Mouse (Mus musculus): Measurements from ENCODE around the gene Sbk2. TPM values are rescaled to one million over a fixed set of nuclear protein-coding genes. Genes with fewer than 3 reads are reported as not detected.
"Not testable (repeated sequence)": the region's sequence is repeated elsewhere in the genome, so short reads cannot be mapped to it uniquely, and the experiment has no call there.

Gene Sbk2
- polyA plus RNA-seq (2011; ENCODE audit: insufficient read length, low read depth, missing spikeins): not detected in 2 replicates

DNA sequence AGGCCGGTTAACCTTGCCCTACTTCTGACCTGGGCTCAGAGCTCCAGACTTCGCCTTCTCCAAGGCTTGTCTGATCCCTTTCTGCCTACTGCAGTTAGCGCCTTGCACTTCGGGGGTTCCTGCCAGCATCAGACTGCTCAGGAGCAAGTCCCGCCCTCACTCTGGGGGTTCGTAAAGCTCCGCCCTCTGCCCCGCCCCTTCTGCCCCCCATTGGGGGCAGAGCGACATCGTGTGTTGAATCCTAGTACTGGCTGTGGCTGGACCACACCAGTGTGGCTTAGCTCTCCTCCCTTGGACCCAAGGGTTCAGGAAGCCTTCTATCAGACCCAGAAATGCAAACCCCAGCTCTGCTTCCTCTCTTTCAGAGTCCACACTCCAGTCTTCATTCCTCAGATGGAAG, at the start of gene Sbk2:
Sbk2 (minus strand) TSS at position 135 of the 400 bp plus-strand sequence.
- Histone ChIP-seq H3K4me3 (ENCODE audit: insufficient read depth, low read length) (no peak within 1 kb of the TSS), H3K27ac (ENCODE audit: insufficient read depth, low read length) (no peak within 1 kb of the TSS), H3K4me1 (ENCODE audit: control insufficient read depth, insufficient read depth, low read length) (peaks cover 2% of the 10 kb centered on the region)
- TF ChIP-seq CTCF (IDR thresholded peaks at IDR 0.05; ENCODE audit: borderline replicate concordance, insufficient read depth, low read length) (peak; percentile 47; the same call in 1 of the 2 replicates), POLR2A (IDR thresholded peaks at IDR 0.05; ENCODE audit: low read depth, low read length) (no peak)

DNA sequence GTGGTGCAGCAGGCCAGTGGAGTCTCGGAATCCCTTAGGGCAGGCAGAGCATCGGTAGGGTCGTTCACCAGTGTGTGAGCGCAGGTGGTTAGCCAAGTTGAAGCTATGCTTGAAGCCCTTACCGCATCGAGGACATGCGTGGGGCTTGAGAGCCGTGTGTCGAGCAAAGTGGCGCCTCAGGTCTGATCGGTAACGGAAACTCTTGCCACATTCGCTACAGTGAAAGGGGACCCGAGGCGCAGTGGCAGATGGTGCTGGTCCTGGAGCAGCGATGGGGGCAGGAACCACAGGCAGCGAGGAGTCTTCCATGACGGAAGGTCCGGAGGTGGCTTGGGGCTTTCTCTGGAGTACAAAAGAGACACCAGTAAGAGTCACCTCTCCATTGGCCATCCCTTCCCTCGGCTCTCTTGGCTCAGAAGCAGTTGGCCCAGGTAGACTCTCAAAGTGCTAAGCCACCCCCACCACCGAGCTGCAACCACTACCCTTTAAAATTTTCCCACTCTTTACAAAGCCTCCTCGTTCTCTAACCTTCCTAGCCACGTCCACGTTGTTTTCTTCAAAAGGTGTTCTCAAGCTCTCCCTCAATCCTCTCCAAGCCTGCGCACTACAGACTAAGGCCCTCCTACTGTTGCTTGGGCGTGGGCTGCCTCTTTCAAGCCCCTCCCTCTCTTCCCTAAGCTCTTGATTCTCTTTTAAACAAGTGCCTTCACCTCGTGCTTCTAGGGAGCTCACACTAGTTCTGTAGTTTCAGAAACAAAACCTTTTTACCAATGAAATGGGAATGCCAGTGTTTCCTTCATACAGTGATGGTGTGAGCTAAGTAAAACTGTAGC, 48.7 kb upstream of the Sbk2 start:
- Histone ChIP-seq H3K4me1 (ENCODE audit: control insufficient read depth, insufficient read depth, low read length) (no peaks in the 10 kb centered on the region), H3K27ac (ENCODE audit: insufficient read depth, low read length) (no peak overlapping the region), H3K4me3 (ENCODE audit: insufficient read depth, low read length) (no peak overlapping the region)
- TF ChIP-seq POLR2A (IDR thresholded peaks at IDR 0.05; ENCODE audit: low read depth, low read length) (no peak), CTCF (IDR thresholded peaks at IDR 0.05; ENCODE audit: borderline replicate concordance, insufficient read depth, low read length) (no peak)

DNA sequence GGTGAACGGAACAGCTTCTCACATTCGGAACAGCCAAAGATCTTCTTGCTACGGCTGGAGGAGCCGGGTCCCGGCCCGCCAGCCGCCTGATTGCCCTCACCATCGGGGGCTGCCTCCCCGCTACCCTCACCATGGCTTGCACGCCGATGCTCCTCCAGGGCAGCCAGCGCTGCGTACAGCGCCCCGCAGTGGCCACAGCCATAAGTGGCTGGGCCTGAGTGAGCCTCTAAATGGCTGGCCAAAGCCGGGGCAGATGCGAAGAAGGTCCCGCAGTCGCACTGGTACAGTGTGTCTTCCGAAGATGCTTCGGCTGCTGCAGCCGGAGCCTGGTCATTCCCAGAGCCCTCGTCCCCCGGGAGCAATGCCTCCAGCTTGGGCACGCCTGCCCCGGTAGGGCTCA, 44.0 kb upstream of the Sbk2 start:
- H3K4me1 ChIP-seq (ENCODE audit: control insufficient read depth, insufficient read depth, low read length): no peaks in the 10 kb centered on the region
- TF ChIP-seq CTCF (IDR thresholded peaks at IDR 0.05; ENCODE audit: borderline replicate concordance, insufficient read depth, low read length): no peak
- no peak for TF ChIP-seq POLR2A (IDR thresholded peaks at IDR 0.05; ENCODE audit: low read depth, low read length)
- no peak overlapping the region for H3K4me3 ChIP-seq (ENCODE audit: insufficient read depth, low read length)
- no peak overlapping the region for H3K27ac ChIP-seq (ENCODE audit: insufficient read depth, low read length)

DNA sequence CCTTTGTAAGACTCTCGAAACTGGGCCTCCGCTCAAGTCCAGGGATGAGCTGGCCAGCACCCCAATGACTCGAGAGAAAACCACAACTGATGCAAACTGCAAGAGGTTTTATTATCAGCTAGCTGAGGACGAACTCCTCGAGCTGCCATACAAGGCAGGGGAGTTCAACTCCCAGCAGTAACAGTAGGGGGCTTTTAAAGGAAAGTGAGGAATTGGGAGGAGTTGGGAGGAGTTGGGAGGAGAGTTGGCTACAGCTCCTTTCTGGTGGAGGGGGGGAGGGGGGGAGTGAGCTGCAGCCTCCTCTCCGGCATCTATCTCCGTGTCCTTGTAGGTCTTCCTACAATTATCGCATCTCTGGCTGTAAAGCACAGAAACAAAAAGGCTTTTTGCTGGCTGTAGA, 38.7 kb upstream of the Sbk2 start:
- not testable (repeated sequence) for H3K4me1 ChIP-seq (ENCODE audit: control insufficient read depth, insufficient read depth, low read length); H3K4me3 ChIP-seq (ENCODE audit: insufficient read depth, low read length); H3K27ac ChIP-seq (ENCODE audit: insufficient read depth, low read length)

DNA sequence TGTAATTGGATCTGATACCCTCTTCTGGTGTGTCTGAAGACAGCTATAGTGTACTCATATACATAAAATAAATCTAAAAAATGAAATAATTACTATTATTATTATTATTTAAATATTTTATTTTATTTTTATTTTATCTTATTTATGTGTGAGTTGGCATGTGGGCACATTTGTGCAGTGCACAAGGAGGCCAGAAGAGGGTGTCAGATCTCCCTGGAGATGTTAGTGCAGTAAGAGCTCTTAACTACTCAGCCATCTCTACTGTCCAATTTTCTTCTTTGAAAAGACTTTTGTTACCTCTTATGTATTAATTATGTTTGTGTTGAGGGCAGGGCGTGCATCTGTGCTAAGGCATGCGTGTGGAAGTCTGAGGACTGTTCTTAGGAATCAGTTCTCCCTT, 35.7 kb upstream of the Sbk2 start:
- no peak for TF ChIP-seq CTCF (IDR thresholded peaks at IDR 0.05; ENCODE audit: borderline replicate concordance, insufficient read depth, low read length)
- no peak for TF ChIP-seq POLR2A (IDR thresholded peaks at IDR 0.05; ENCODE audit: low read depth, low read length)
- no peak overlapping the region for H3K27ac ChIP-seq (ENCODE audit: insufficient read depth, low read length)
- H3K4me1 ChIP-seq (ENCODE audit: control insufficient read depth, insufficient read depth, low read length): no peaks in the 10 kb centered on the region
- H3K4me3 ChIP-seq (ENCODE audit: insufficient read depth, low read length): no peak overlapping the region

DNA sequence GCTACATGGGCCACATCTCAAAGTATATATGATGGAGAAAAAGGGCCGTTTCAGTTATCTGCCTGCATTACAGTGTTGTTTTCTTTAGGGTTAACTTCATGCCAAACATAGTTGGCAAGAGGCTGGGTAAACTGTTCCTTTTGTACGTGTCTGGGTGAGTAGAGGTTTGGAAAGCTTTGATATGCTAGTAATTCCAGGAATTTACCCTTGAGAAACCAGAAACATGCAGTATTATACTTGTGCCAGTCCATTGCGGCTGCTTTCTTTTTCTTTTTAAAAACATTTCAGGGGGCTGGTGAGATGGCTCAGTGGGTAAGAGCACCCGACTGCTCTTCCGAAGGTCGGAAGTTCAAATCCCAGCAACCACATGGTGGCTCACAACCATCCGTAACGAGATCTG, 32.7 kb upstream of the Sbk2 start:
- H3K27ac ChIP-seq (ENCODE audit: insufficient read depth, low read length): peak overlapping the region; percentile 58
- H3K4me3 ChIP-seq (ENCODE audit: insufficient read depth, low read length): peak overlapping the region; percentile 51
- H3K4me1 ChIP-seq (ENCODE audit: control insufficient read depth, insufficient read depth, low read length): no peaks in the 10 kb centered on the region
- TF ChIP-seq CTCF (IDR thresholded peaks at IDR 0.05; ENCODE audit: borderline replicate concordance, insufficient read depth, low read length) (no peak), POLR2A (IDR thresholded peaks at IDR 0.05; ENCODE audit: low read depth, low read length) (no peak)

DNA sequence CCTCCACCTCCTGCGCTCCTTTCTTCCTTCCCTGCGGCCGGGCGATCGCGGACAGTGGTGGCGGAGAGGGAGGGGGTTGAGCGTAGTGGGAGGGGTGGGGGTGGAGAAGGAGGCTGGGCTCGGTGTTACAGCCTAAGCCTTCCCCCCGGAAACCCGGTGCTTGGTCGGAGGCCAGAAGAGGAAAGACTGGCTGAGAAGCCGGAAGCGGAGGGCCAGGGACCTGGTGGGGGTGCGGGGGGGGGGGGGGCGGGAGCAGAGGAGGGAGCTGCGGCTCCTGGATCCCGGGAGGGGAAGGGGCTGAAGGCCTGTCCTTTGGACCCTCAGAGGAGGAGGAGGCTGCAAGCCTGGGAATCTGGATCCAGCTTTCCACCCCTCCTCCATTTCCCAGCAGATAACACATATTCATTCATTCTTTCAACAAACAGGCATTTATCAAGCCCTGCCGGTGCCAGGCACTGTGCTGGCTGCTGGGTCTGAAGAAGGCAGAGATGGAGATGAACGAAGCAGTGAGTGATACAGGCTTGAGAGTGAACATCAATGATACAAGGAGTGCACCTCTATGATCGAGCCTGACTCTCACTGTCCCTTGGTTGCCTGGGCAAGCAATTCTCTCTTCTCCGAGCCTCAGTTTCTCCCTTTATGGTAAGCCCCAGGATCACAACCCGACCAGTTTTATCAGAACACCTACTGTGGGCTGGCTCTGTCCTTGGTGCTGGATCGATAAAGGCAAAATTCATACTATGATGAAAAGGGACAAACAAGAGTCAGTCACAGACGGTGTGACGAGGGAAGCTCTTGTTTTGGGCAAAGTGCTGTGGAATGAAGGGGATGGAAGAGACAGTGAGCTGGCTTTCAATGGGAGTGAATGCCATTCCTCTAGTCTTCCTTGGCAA, 32.0 kb upstream of the Sbk2 start, which contains the start of gene Zfp579:
Zfp579 (minus strand) TSS at position 156 of the 893 bp plus-strand sequence.
- H3K4me1 ChIP-seq (ENCODE audit: control insufficient read depth, insufficient read depth, low read length): no peaks in the 10 kb centered on the region
- peak within 1 kb of the TSS; percentile 58 for H3K27ac ChIP-seq (ENCODE audit: insufficient read depth, low read length)
- peak within 1 kb of the TSS; percentile 74 for H3K4me3 ChIP-seq (ENCODE audit: insufficient read depth, low read length)
- no peak for TF ChIP-seq CTCF (IDR thresholded peaks at IDR 0.05; ENCODE audit: borderline replicate concordance, insufficient read depth, low read length)
- peak; percentile 72 for TF ChIP-seq POLR2A (IDR thresholded peaks at IDR 0.05; ENCODE audit: low read depth, low read length)

DNA sequence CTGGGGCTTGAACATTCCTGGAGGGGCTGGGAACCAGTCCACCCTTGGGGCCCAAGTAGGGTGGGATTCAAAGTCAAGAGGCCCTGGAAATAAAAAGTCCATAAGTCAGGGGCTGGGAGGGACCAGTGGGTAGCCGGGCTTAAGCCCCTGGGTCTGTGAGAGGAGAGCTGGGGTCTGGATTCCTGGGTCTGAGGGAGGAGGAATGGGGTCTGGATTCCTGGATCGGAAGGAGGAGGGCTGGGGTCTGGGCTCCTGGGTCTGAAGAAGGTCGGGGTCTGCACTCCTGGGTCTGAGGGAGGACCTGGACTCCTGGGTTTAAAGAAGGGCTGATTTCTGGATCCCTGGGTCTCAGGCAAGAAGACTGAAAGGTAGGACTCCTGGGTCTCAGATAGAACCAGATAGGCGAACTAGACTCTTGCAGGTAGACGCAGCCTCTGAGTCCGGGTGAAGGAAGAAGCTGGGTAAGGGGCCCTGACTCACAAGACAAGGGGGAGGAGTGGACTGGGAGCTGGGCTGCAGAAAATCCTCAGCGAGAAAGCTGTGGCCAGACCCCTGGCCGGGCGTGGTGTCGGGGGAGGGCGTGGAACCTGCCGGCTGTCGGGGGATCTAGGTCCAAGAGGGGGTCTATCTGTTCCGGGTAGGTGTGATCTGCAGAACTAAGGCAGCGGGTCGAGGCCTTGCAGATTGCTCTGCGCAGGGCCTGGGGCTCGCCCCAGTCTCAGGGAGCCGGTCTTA, 31.2 kb upstream of the Sbk2 start:
- Histone ChIP-seq H3K4me3 (ENCODE audit: insufficient read depth, low read length) (peak overlapping the region; percentile 74), H3K4me1 (ENCODE audit: control insufficient read depth, insufficient read depth, low read length) (no peaks in the 10 kb centered on the region), H3K27ac (ENCODE audit: insufficient read depth, low read length) (no peak overlapping the region)
- TF ChIP-seq CTCF (IDR thresholded peaks at IDR 0.05; ENCODE audit: borderline replicate concordance, insufficient read depth, low read length): no peak

DNA sequence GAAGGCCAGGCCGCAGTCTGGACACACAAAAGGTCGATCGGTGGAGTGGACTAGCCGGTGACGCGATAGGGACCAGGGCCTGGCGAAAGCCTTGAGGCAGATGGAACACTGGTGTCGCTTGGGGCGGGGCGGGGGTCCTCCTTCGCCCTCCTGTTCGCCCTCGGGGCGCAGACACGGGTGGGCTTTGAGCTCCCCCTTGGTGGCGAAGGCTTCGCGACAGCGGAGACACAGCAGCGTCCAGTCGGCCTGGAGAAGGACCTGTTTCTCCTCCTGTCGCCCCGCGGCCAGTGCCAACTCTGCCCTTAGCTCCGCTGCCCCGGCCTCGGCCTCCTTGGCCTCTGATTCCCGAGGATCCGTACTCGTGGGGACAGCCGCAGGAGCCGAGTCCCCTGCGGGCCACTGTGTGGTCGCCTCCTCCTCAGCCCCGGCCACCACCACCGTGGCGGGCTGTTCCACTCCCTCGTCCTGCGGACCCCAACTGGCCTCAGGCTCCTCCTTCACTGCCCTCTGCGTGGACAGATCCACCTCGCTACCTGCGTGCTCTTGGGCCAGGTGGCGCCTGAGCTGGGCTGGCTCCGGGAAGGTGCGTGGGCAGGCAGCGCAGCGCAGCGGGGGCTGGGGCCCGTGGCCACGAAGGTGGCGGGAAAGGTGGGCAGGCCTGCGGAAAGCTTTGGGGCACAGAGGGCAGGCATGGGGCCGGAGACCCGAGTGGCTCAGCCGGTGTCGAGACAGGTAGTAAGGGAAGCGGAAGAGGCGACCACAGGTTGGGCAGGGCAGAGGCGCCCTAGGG, 30.0 kb upstream of the Sbk2 start:
- Histone ChIP-seq H3K27ac (ENCODE audit: insufficient read depth, low read length) (no peak overlapping the region), H3K4me1 (ENCODE audit: control insufficient read depth, insufficient read depth, low read length) (no peaks in the 10 kb centered on the region), H3K4me3 (ENCODE audit: insufficient read depth, low read length) (no peak overlapping the region)
- TF ChIP-seq CTCF (IDR thresholded peaks at IDR 0.05; ENCODE audit: borderline replicate concordance, insufficient read depth, low read length) (no peak), POLR2A (IDR thresholded peaks at IDR 0.05; ENCODE audit: low read depth, low read length) (no peak)

Measured in embryonic fibroblast, embryonic 13.5 days (primary cell).